Mouse (Mus musculus) intestine, postnatal 0 days (tissue): ENCODE measurements around the gene Chst11. TPM values are rescaled to one million over a fixed set of nuclear protein-coding genes. Genes with fewer than 3 reads are reported as not detected.

Experiments
- ATAC-seq: fragments of 200-750 bp; cut with Nextera tagmentation; 2 replicates; pipeline ENCODE4 v1.8.0; 2017; ENCODE audit warnings: mild to moderate bottlenecking, moderate TSS enrichment, moderate library complexity
- H3K27ac ChIP-seq: fragments of 300-500 bp; sonication (generic); 2 replicates; pipeline ENCODE4 v1.5.1; 2014; ENCODE audit warnings: mild to moderate bottlenecking, low read depth, low read length, moderate library complexity
- H3K27me3 ChIP-seq: fragments of 300-500 bp; sonication (generic); replicated peaks from 2 replicates; pipeline ENCODE4 v1.6.1; 2014; ENCODE audit warnings: low read length, mixed read lengths; ENCODE audit not compliant: control insufficient read depth, insufficient read depth
- H3K36me3 ChIP-seq: fragments of 300-500 bp; sonication (generic); 2 replicates; pipeline ENCODE4 v1.6.1; 2014; ENCODE audit warnings: mild to moderate bottlenecking, moderate library complexity; ENCODE audit not compliant: control insufficient read depth, insufficient read depth
- H3K4me1 ChIP-seq: fragments of 300-500 bp; sonication (generic); replicated peaks from 2 replicates; pipeline ENCODE4 v1.6.1; 2014; ENCODE audit warnings: antibody characterized with exemption, low read length, mixed read lengths; ENCODE audit not compliant: control insufficient read depth, insufficient read depth
- H3K4me2 ChIP-seq: fragments of 300-500 bp; sonication (generic); replicated peaks from 2 replicates; pipeline ENCODE4 v1.6.1; 2014; ENCODE audit warnings: low read depth, mild to moderate bottlenecking, moderate library complexity
- H3K4me3 ChIP-seq: fragments of 300-500 bp; sonication (generic); 2 replicates; pipeline ENCODE4 v1.5.1; 2014; ENCODE audit warnings: low read depth, low read length
- H3K9ac ChIP-seq: fragments of 300-500 bp; sonication (generic); 2 replicates; pipeline ENCODE4 v1.6.1; 2014; ENCODE audit warnings: mild to moderate bottlenecking, low read depth, low read length
- H3K9me3 ChIP-seq: fragments of 300-500 bp; sonication (generic); 2 replicates; pipeline ENCODE4 v1.6.1; 2016; ENCODE audit warnings: mixed run types; ENCODE audit not compliant: control insufficient read depth
- CTCF ChIP-seq: sonication (generic); IDR thresholded peaks from 2 replicates; pipeline ENCODE4 v1.5.1; 2016; ENCODE audit warnings: low read depth, mild to moderate bottlenecking, control low read depth, antibody characterized with exemption, moderate library complexity
- WGBS: fragments of 180-500 bp; shearing (Covaris S2); extraction: QIAGEN DNeasy Blood & Tissue Kit; methylation state at CpG from one replicate; pipeline ENCODE4 v1.1.7; 2014; 5-methylcytosine and 5-hydroxymethylcytosine counted together
- polyA plus RNA-seq: library from polyadenylated mRNA; unstranded; fragments of >200 nt; fragmentation: Nextera tagmentation; extraction: Ambion mirVana; gene quantifications from 2 replicates; pipeline ENCODE4 v1.2.1, GENCODE M21; 2015

The Chst11 gene
- polyA plus RNA-seq, 1 experiment from 2014 or later: 0.50 TPM

DNA sequence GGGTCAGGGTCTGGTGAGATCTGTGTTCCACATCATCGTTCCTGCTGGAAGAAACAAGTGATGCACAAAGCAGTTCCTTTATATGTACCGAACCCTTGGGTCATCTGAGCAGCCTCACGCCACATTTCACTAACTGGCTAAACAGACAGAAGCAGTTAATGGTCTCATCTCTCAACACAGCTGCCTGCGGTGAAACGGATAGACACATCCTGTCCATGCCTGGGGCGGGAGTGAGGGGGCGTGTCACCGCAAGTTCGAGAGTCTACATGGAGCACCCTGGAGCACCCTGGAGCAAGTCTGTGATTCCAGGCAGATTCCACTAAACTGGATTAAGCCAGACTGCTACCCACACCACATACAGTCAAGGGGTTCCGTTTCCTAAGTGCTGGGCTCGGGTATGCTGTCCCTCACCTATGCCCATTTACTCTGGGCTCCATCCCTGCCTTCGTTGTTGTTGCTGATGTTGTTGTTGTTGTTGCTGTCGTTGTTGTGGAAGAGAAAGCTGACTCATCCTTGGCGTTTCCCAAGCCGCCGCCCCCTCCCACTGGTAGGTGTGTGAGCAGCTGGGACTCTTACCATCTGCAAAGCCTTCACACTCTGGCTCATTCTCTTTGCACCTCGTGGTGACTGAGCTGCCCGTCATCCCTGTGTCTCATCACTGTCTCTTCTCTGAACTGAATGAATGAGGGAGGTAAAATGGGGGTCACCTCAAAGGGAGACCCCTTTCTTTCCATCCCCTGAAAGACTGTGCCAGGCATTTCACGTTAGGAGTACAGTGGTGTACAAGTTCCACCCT lies 86.7 kb downstream of the Chst11 start:
- no peak overlapping the region for H3K27ac ChIP-seq
- H3K4me3 ChIP-seq: no peak overlapping the region
- H3K9me3 ChIP-seq: no peaks in the 10 kb centered on the region
- H3K27me3 ChIP-seq: no peaks in the 10 kb centered on the region
- H3K9ac ChIP-seq: no peak overlapping the region
- H3K36me3 ChIP-seq: no peaks in the 10 kb centered on the region
- H3K4me2 ChIP-seq: no peak overlapping the region
- WGBS: 71% methylated on average over 19 of the region's 19 CpGs
- TF ChIP-seq CTCF: no peak
- H3K4me1 ChIP-seq: no peaks in the 10 kb centered on the region
- ATAC-seq: no peak

DNA sequence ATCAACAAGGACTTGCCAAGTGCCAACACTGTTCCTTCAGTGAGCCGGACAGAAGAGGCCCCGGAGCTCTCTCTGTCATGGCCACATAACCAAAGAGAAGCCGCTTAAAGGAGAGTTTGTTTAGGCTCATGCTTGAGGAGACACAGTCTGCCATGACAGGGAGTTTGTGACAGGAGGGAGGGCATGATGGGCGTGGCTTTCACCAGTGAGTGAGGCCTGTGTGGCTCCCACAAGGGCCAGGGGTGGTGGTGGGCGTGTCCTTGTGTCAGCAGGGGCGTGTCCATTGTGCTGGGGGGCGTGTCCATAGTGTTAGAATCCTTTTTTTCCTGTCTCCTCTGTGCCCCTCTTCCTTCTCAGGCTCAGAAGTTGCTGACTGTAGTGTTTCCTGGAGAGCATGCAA lies 87.8 kb downstream of the Chst11 start:
- Histone ChIP-seq H3K27me3 (no peaks in the 10 kb centered on the region), H3K9ac (no peak overlapping the region), H3K4me1 (no peaks in the 10 kb centered on the region), H3K27ac (no peak overlapping the region), H3K9me3 (no peaks in the 10 kb centered on the region), H3K4me2 (no peak overlapping the region), H3K36me3 (no peaks in the 10 kb centered on the region), H3K4me3 (no peak overlapping the region)
- TF ChIP-seq CTCF: no peak
- WGBS: 61% methylated on average over 7 of the region's 7 CpGs
- ATAC-seq: peak; percentile 36; the same call in 1 of the 2 replicates

DNA sequence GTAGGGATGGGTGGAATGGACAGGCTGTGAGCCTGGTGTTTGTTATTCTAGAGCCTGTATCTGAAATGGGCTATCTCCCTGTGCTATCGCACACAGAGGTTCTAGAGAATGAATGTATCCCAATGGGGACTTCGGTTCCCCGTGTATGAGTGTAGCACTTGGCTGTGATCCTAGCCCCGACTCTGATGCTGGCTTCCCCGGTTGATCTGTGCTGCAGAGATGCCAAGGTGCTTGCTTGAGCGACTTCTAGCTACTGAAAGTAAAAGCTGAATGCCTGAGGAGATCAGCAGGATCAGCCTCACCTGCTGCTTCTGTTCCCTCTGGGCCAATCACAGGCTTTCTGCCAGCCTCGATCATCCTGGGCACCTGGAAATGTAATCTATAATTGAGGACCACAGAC lies 91.5 kb downstream of the Chst11 start:
- TF ChIP-seq CTCF: no peak
- Histone ChIP-seq H3K9ac (no peak overlapping the region), H3K9me3 (no peaks in the 10 kb centered on the region), H3K4me1 (no peaks in the 10 kb centered on the region; the same call in 1 of the 2 replicates), H3K4me2 (no peak overlapping the region), H3K36me3 (no peaks in the 10 kb centered on the region), H3K27ac (no peak overlapping the region), H3K4me3 (no peak overlapping the region), H3K27me3 (no peaks in the 10 kb centered on the region)
- no peak for ATAC-seq
- 83% methylated on average over 7 of the region's 7 CpGs for WGBS

DNA sequence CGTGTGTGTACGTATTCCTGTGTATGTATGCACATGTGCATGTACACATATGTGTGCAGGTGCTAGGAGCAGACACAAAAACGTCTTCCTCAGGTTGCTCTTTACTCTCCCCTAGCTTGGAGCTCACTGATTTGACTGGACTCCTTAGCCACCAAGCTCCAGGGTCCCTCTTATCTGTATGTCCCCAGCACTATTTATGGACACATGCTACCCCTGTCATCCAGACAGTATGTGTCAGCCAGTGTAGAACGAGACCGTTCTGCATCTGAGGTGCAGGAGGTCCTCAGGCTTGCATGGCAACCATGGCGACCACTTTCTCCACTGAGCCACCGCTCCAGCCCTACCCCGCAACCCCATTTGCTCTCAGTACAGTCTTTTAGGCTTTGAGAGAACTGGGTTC lies 93.4 kb downstream of the Chst11 start:
- no peaks in the 10 kb centered on the region for H3K36me3 ChIP-seq
- TF ChIP-seq CTCF: no peak
- H3K4me1 ChIP-seq: no peaks in the 10 kb centered on the region; the same call in 1 of the 2 replicates
- 87% methylated on average over 8 of the region's 8 CpGs for WGBS
- no peak for ATAC-seq
- no peaks in the 10 kb centered on the region for H3K9me3 ChIP-seq
- H3K27ac ChIP-seq: no peak overlapping the region
- H3K27me3 ChIP-seq: no peaks in the 10 kb centered on the region
- H3K4me2 ChIP-seq: no peak overlapping the region
- H3K4me3 ChIP-seq: no peak overlapping the region
- H3K9ac ChIP-seq: no peak overlapping the region

DNA sequence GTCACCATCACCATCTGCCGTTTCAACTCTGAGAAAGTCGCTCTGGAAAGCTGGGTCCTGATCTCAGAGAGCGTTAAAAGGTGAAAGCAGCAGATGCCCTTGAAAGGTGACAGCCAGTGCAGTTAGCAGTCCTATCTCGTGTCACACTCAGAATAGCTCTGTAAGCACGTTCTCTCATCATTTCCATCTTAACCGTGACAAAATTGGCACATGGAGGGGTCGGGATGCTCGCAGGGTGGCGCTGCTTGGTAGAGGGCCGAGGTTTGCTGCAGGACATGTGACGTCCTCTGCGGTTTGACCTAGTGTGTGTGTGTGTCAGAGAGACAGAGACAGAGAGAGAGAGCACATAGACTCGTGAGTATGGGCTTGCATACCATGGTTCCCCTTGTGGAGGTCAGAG lies 94.5 kb downstream of the Chst11 start:
- no peak for ATAC-seq
- H3K27ac ChIP-seq: no peak overlapping the region

GRCm38 (mm10) chr10:83080275-83080741 lies 95.0 kb downstream of the Chst11 start:
- Histone ChIP-seq H3K4me2 (no peak overlapping the region), H3K4me1 (no peaks in the 10 kb centered on the region; the same call in 1 of the 2 replicates), H3K9me3 (no peaks in the 10 kb centered on the region), H3K27me3 (no peaks in the 10 kb centered on the region), H3K4me3 (no peak overlapping the region), H3K9ac (no peak overlapping the region), H3K36me3 (no peaks in the 10 kb centered on the region), H3K27ac (no peak overlapping the region)
- 53% methylated on average over 12 of the region's 12 CpGs for WGBS
- ATAC-seq: no peak
- no peak for TF ChIP-seq CTCF

More for the DNA sequence above, 94.5 kb downstream of the Chst11 start:
- Histone ChIP-seq H3K4me1 (no peaks in the 10 kb centered on the region; the same call in 1 of the 2 replicates), H3K9me3 (no peaks in the 10 kb centered on the region), H3K4me3 (no peak overlapping the region), H3K9ac (no peak overlapping the region), H3K27me3 (no peaks in the 10 kb centered on the region), H3K4me2 (no peak overlapping the region), H3K36me3 (no peaks in the 10 kb centered on the region)
- no peak for TF ChIP-seq CTCF
- 77% methylated on average over 13 of the region's 13 CpGs for WGBS
